Mouse (Mus musculus) G1E (cell line): ENCODE data around the gene Vsir.

ENCODE experiments used
- CTCF ChIP-seq: IDR thresholded peaks from 2 replicates; pipeline ENCODE4 v1.5.1; 2012; ENCODE audit warnings: low read depth, low read length, inconsistent platforms, mixed read lengths
- TAL1 ChIP-seq: conservative IDR thresholded peaks from 2 replicates; pipeline ENCODE4 v1.6.1; 2012; ENCODE audit warnings: low read depth, low read length, inconsistent platforms, mixed read lengths

- TF ChIP-seq CTCF: no peak
- TF ChIP-seq TAL1: no peak
Measured at GRCm38 (mm10) chr10:60388332-60388731, 41.7 kb downstream of the Vsir start.
